Mouse (Mus musculus) pancreas, adult 10 weeks (tissue): ENCODE measurements around the gene Prkcg. TPM values are rescaled to one million over a fixed set of nuclear protein-coding genes. Genes with fewer than 3 reads are reported as not detected.

Experiments used
- polyA plus RNA-seq: library from polyadenylated mRNA; stranded (reverse); fragments of 350-450 nt; fragmentation: Illumina TruSeq; extraction: RNeasy Lipid Tissue Mini Kit (QIAGEN cat#74804); gene quantifications from one replicate; pipeline ENCODE4 v1.2.3, GENCODE M21; 2015; ENCODE audit warnings: low read depth, low replicate concordance; ENCODE audit not compliant: insufficient read depth

The Prkcg gene
- 0.59 TPM for polyA plus RNA-seq

GRCm38 (mm10) chr7:3288976-3289970 is at the start of gene Prkcg, which contains the start of gene Myadm:
TSS of gene Prkcg (plus strand) at chr7:3289179.
TSS of gene Myadm (plus strand) at chr7:3289080.

GRCm38 (mm10) chr7:3332619-3333521 is 43.9 kb downstream of the Prkcg start, which contains the start of gene Cacng7:
TSS of gene Cacng7 (plus strand) at chr7:3332955.

Other genes starting within 250 kb of the Prkcg start
- not detected for gene AU018091, start 120.0 kb upstream of the Prkcg start, polyA plus RNA-seq
- not detected for gene Nlrp12, start 39.4 kb upstream of the Prkcg start, polyA plus RNA-seq
- 27.3 TPM for gene Myadm, start 99 bp upstream of the Prkcg start, polyA plus RNA-seq
- 2.0 TPM for gene Cacng7, start 43.8 kb downstream of the Prkcg start, polyA plus RNA-seq
- not detected for gene Cacng8, start 101.5 kb downstream of the Prkcg start, polyA plus RNA-seq
- gene Cacng6, start 135.0 kb downstream of the Prkcg start, polyA plus RNA-seq, result not detected
- not detected for gene Tarm1, start 213.4 kb downstream of the Prkcg start, polyA plus RNA-seq